Mouse (Mus musculus): ENCODE results near the gene Pdgfb. TPM values are rescaled to one million over a fixed set of nuclear protein-coding genes. Genes with fewer than 3 reads are reported as not detected.

Gene Pdgfb
- polyA plus RNA-seq, 1 experiment from 2014 or later: 2.0 TPM

DNA sequence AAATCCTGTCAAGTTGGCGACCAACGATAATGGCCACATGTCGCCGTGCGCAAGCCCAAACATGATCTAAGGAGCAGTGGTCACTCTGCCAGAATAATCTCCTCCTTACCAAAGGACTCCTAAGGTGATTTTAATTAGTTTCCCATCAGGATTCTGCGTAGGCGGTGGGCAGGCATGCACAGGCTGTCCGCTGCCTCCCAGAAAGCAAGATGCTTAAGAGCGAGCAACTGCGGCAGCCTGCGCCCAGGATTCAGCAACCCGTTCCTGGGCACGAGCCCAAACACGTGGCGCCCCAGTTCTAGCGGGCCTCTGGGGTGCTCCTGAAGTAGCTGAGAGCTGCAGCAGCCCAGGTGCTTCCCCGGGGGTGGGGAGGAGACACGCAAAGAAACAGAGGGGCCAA lies 52.1 kb downstream of the Pdgfb start:
- Histone ChIP-seq H3K9me3 (ENCODE audit: control insufficient read depth, low read length) (no peaks in the 10 kb centered on the region), H3K4me1 (ENCODE audit: control insufficient read depth, insufficient read depth, low read length) (no peaks in the 10 kb centered on the region), H3K4me2 (no peak overlapping the region), H3K4me3 (ENCODE audit: low read depth, low read length) (no peak overlapping the region), H3K27ac (ENCODE audit: low read depth, low read length) (no peak overlapping the region), H3K9ac (ENCODE audit: low read length) (no peak overlapping the region), H3K36me3 (ENCODE audit: control insufficient read depth, insufficient read depth, low read length) (no peaks in the 10 kb centered on the region), H3K27me3 (ENCODE audit: control insufficient read depth, insufficient read depth, low read length) (no peaks in the 10 kb centered on the region)
- WGBS: 73% methylated on average over 18 of the region's 18 CpGs
- peak; percentile 61 for DNase-seq (ENCODE audit: low spot score, missing footprints)
- ATAC-seq (ENCODE audit: low FRiP score): no peak

DNA sequence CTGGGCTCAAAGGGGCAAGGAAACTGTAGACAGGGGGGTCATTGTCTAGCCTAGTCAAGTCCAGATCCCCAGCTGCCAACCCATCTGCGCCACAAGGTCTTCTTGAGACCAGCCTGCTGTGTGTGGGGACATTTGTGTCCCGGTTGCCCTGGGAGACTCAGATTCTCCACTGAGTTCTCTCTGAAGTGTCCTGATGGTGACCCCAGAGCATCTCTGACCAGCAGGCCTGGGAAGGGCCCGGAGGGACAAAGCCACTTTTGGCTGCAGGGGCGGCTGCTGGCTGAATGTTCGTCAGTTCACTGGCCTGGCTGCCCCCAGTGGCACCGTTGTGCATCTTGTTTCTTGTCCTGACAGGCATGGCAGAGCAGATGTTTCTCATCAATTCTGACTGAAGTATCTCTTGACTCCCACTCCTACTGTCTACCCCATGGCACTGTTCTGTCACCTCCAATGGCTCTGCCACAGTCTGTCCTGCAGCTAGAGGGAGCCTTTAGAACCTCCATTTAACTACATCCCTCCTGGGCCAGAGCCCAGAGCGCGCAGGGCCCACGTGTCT lies 53.3 kb downstream of the Pdgfb start:
- WGBS: 63% methylated on average over 9 of the region's 9 CpGs
- Histone ChIP-seq H3K9me3 (ENCODE audit: control insufficient read depth, low read length) (no peaks in the 10 kb centered on the region), H3K27ac (ENCODE audit: low read depth, low read length) (no peak overlapping the region), H3K9ac (ENCODE audit: low read length) (no peak overlapping the region), H3K36me3 (ENCODE audit: control insufficient read depth, insufficient read depth, low read length) (no peaks in the 10 kb centered on the region), H3K4me2 (no peak overlapping the region), H3K4me3 (ENCODE audit: low read depth, low read length) (no peak overlapping the region), H3K4me1 (ENCODE audit: control insufficient read depth, insufficient read depth, low read length) (no peaks in the 10 kb centered on the region), H3K27me3 (ENCODE audit: control insufficient read depth, insufficient read depth, low read length) (no peaks in the 10 kb centered on the region)
- ATAC-seq (ENCODE audit: low FRiP score): no peak
- DNase-seq (ENCODE audit: low spot score, missing footprints): peak; percentile 82

DNA sequence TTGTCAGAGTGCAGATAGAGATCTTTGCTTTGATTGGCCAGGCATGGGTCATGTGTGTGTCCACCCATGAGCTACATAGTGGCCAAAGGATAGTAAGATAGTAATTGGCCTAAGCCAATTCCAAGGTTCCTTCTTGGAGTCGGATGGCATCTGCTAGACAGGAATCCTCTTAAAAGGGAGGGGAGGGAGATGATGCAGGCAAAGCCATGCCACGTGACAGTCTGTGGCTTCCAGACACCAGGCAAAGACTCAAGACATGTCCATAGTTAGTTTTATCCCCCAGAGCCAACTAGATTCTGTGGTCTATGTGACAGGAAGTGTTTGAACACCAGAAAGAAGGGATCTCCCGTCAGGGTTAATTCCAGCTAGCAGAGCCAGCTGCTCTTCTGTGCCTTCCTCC lies 56.4 kb downstream of the Pdgfb start:
- H3K4me2 ChIP-seq: no peak overlapping the region
- no peak overlapping the region for H3K27ac ChIP-seq (ENCODE audit: low read depth, low read length)
- H3K4me1 ChIP-seq (ENCODE audit: control insufficient read depth, insufficient read depth, low read length): no peaks in the 10 kb centered on the region
- peak; percentile 60 for DNase-seq (ENCODE audit: low spot score, missing footprints)
- H3K27me3 ChIP-seq (ENCODE audit: control insufficient read depth, insufficient read depth, low read length): no peaks in the 10 kb centered on the region
- H3K9ac ChIP-seq (ENCODE audit: low read length): no peak overlapping the region
- H3K9me3 ChIP-seq (ENCODE audit: control insufficient read depth, low read length): no peaks in the 10 kb centered on the region
- no peak overlapping the region for H3K4me3 ChIP-seq (ENCODE audit: low read depth, low read length)
- ATAC-seq (ENCODE audit: low FRiP score): no peak
- no peaks in the 10 kb centered on the region for H3K36me3 ChIP-seq (ENCODE audit: control insufficient read depth, insufficient read depth, low read length)
- 68% methylated on average over 3 of the region's 3 CpGs for WGBS

DNA sequence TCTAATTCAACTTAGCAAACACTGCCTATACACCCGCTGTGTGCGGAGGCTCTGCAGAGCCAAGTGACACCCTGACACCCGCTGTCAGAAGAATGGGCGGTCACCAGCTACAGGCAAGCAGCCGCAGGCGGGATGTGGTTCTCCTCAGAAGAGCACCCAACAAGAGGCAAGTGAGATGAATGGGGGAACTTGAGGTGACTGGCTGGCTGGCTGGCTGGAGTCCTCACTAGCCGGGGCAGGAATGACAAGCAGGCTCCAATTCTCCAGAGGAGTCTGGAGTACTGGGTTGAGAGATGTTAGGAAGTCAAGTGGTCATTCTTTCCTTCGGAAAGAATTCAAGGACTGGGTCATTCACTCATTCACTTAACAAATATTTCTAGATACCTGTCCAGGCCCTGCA lies 58.2 kb downstream of the Pdgfb start:
- Histone ChIP-seq H3K9me3 (ENCODE audit: control insufficient read depth, low read length) (no peaks in the 10 kb centered on the region), H3K36me3 (ENCODE audit: control insufficient read depth, insufficient read depth, low read length) (no peaks in the 10 kb centered on the region), H3K4me3 (ENCODE audit: low read depth, low read length) (no peak overlapping the region), H3K4me2 (no peak overlapping the region), H3K4me1 (ENCODE audit: control insufficient read depth, insufficient read depth, low read length) (no peaks in the 10 kb centered on the region), H3K9ac (ENCODE audit: low read length) (no peak overlapping the region), H3K27me3 (ENCODE audit: control insufficient read depth, insufficient read depth, low read length) (no peaks in the 10 kb centered on the region), H3K27ac (ENCODE audit: low read depth, low read length) (no peak overlapping the region)
- ATAC-seq (ENCODE audit: low FRiP score) (no peak), DNase-seq (ENCODE audit: low spot score, missing footprints) (no peak)
- WGBS: 88% methylated on average over 8 of the region's 8 CpGs

DNA sequence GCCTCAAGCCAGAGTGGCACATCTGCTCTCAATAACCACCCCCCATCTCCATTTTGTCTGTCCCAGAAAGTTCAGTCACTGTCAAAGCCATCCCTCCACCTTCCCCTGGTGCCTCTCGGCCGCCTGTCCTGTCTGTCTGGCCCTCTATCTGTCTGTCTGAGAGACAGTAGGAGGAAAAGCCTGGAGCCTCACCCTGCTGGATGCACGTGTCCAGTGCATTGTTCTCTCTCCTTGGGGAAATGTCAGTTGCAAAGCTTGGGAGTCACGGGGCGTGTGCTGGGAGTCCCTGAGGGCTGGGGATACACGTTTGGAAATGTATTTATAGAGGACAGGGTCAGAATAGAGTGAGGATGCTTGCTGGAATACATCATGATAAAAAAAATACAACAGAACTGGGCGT lies 61.3 kb downstream of the Pdgfb start:
- Histone ChIP-seq H3K9me3 (ENCODE audit: control insufficient read depth, low read length) (no peaks in the 10 kb centered on the region), H3K4me1 (ENCODE audit: control insufficient read depth, insufficient read depth, low read length) (peaks cover 13% of the 10 kb centered on the region), H3K27me3 (ENCODE audit: control insufficient read depth, insufficient read depth, low read length) (no peaks in the 10 kb centered on the region), H3K9ac (ENCODE audit: low read length) (no peak overlapping the region), H3K36me3 (ENCODE audit: control insufficient read depth, insufficient read depth, low read length) (no peaks in the 10 kb centered on the region), H3K4me3 (ENCODE audit: low read depth, low read length) (no peak overlapping the region), H3K27ac (ENCODE audit: low read depth, low read length) (no peak overlapping the region), H3K4me2 (no peak overlapping the region)
- 65% methylated on average over 7 of the region's 7 CpGs for WGBS
- ATAC-seq (ENCODE audit: low FRiP score) (no peak), DNase-seq (ENCODE audit: low spot score, missing footprints) (no peak)

DNA sequence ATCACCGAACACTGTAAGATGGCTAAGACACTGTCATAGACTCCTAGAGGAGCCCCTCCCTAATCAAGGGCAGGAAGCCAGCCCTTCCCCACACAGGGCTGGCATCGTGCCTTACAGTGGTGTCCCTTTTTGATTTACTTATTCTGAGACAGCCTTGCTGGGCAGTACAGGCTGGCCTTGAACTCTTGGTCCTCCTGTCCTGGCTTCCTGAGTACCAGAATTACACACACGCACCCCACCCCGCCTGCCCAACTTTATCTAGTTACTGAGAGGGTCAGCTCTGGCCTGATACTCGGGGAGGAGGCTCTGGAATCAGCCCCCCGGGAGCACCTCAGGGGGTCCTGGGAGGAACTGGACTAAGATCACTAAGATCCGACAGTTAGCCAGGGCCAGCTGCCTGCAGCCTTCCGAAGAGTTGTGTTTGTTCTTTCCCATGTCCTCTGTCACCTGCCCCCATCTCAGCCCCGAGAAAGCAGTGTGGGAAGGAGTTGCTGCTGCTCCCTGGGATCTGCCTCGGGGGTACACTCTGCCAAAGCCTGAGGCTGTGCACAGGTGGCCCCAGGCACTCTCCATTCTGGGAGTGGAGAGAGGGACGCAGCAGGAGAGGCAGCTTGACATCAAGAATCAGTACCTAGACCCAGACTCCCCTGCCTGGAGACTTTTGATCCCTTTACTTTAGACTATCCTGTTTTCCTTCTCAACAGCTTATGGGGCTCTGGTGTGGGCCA lies 62.1 kb downstream of the Pdgfb start:
- Histone ChIP-seq H3K9me3 (ENCODE audit: control insufficient read depth, low read length) (no peaks in the 10 kb centered on the region), H3K4me2 (no peak overlapping the region), H3K36me3 (ENCODE audit: control insufficient read depth, insufficient read depth, low read length) (no peaks in the 10 kb centered on the region), H3K9ac (ENCODE audit: low read length) (no peak overlapping the region), H3K27ac (ENCODE audit: low read depth, low read length) (no peak overlapping the region), H3K4me1 (ENCODE audit: control insufficient read depth, insufficient read depth, low read length) (peaks cover 13% of the 10 kb centered on the region), H3K4me3 (ENCODE audit: low read depth, low read length) (no peak overlapping the region), H3K27me3 (ENCODE audit: control insufficient read depth, insufficient read depth, low read length) (no peaks in the 10 kb centered on the region)
- WGBS: 55% methylated on average over 11 of the region's 11 CpGs
- peak; percentile 54 for DNase-seq (ENCODE audit: low spot score, missing footprints)
- ATAC-seq (ENCODE audit: low FRiP score): no peak

DNA sequence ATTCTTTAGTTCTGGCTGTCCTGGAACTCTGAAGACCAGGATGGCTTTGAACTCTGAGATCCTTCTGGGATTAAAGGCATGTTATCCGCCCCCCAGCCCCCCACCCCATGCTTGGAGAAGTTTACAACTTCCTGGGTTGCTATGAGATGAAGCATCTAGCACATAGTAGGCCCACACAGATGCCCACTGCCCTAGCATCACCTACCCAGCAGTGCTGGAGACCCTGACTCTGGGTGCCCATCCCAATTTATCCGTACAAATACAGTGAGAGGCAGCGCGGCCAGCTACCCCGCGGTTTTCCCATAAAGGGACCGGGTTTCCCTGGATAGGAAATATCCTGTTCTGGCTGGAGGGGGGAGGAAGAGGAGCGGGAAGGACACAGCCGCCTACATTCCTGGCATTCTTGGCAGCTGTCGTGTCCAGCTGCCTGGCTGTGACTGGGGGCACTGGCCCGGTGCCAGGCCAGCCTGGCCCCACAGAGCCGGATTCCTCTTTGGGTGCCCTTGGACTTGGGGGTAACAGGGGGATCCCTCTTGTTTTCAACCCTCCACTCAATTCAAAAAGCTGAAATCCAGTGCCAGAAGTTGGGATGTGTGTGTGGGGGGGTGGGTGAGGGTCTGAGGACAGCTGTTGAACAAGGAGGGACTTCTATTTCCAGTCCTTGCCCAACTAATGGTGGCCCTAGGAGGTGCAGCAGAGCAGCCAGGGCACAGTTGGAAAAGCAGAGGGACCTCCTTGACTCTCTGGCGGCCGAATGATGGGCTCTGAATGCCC lies 62.9 kb downstream of the Pdgfb start:
- no peak overlapping the region for H3K27ac ChIP-seq (ENCODE audit: low read depth, low read length)
- H3K27me3 ChIP-seq (ENCODE audit: control insufficient read depth, insufficient read depth, low read length): no peaks in the 10 kb centered on the region
- no peak overlapping the region for H3K9ac ChIP-seq (ENCODE audit: low read length)
- peaks cover 13% of the 10 kb centered on the region for H3K4me1 ChIP-seq (ENCODE audit: control insufficient read depth, insufficient read depth, low read length)
- ATAC-seq (ENCODE audit: low FRiP score) (no peak), DNase-seq (ENCODE audit: low spot score, missing footprints) (peak; percentile 85)
- H3K4me3 ChIP-seq (ENCODE audit: low read depth, low read length): no peak overlapping the region
- no peaks in the 10 kb centered on the region for H3K9me3 ChIP-seq (ENCODE audit: control insufficient read depth, low read length)
- WGBS: 54% methylated on average over 14 of the region's 14 CpGs
- H3K4me2 ChIP-seq: no peak overlapping the region
- H3K36me3 ChIP-seq (ENCODE audit: control insufficient read depth, insufficient read depth, low read length): no peaks in the 10 kb centered on the region

DNA sequence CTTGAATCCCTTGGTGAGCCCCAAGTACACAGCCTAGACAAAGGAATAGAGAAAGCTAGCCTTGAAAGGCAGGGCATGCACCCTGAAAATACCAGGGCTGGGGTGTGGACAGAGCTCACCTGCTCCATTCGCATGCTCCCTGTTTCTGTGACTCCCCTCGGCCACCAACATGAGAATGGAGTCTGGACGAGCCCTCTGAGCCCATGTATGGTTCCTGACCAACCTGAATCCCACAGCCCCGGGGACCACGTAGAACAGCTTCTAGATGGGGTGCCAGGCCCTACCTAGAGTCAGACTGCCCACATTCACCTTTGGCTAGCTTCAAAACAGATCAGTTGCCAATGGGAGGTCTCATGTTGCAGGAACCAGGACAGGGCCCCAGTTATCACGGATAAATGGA lies 63.6 kb downstream of the Pdgfb start:
- no peak overlapping the region for H3K4me3 ChIP-seq (ENCODE audit: low read depth, low read length)
- H3K4me1 ChIP-seq (ENCODE audit: control insufficient read depth, insufficient read depth, low read length): peaks cover 13% of the 10 kb centered on the region
- ATAC-seq (ENCODE audit: low FRiP score): no peak
- no peak overlapping the region for H3K9ac ChIP-seq (ENCODE audit: low read length)
- no peak overlapping the region for H3K27ac ChIP-seq (ENCODE audit: low read depth, low read length)
- H3K4me2 ChIP-seq: no peak overlapping the region
- WGBS: 73% methylated on average over 6 of the region's 6 CpGs
- no peaks in the 10 kb centered on the region for H3K9me3 ChIP-seq (ENCODE audit: control insufficient read depth, low read length)
- no peaks in the 10 kb centered on the region for H3K36me3 ChIP-seq (ENCODE audit: control insufficient read depth, insufficient read depth, low read length)
- peak; percentile 85 for DNase-seq (ENCODE audit: low spot score, missing footprints)
- no peaks in the 10 kb centered on the region for H3K27me3 ChIP-seq (ENCODE audit: control insufficient read depth, insufficient read depth, low read length)
